Mouse (Mus musculus) liver, postnatal 0 days (tissue): ENCODE results near the gene Cwc27. TPM values are rescaled to one million over a fixed set of nuclear protein-coding genes. Genes with fewer than 3 reads are reported as not detected.

Experiments used
- ATAC-seq: fragments of 200-750 bp; cut with Nextera tagmentation; 2 replicates; pipeline ENCODE4 v1.8.0; 2017; ENCODE audit warnings: mild to moderate bottlenecking, moderate library complexity
- DNase-seq: peaks from one replicate; pipeline ENCODE4 v3.0.0-alpha.2; 2016
- H3K27ac ChIP-seq: fragments of 300-500 bp; sonication (generic); 2 replicates; pipeline ENCODE4 v1.5.1; 2014; ENCODE audit warnings: antibody characterized with exemption, moderate library complexity, mild to moderate bottlenecking, low read depth
- H3K27me3 ChIP-seq: fragments of 300-500 bp; sonication (generic); 2 replicates; pipeline ENCODE4 v1.6.1; 2014; ENCODE audit warnings: low read length, control low read depth, mixed read lengths; ENCODE audit not compliant: insufficient read depth
- H3K36me3 ChIP-seq: fragments of 300-500 bp; sonication (generic); replicated peaks from 2 replicates; pipeline ENCODE4 v1.6.1; 2014; ENCODE audit warnings: mild to moderate bottlenecking, control low read depth, low read length, moderate library complexity, mixed read lengths; ENCODE audit not compliant: insufficient read depth
- H3K4me1 ChIP-seq: fragments of 300-500 bp; sonication (generic); 2 replicates; pipeline ENCODE4 v1.6.1; 2014; ENCODE audit warnings: antibody characterized with exemption, mild to moderate bottlenecking, control low read depth; ENCODE audit not compliant: insufficient read depth
- H3K4me2 ChIP-seq: fragments of 300-500 bp; sonication (generic); 2 replicates; pipeline ENCODE4 v1.6.1; 2014; ENCODE audit warnings: low read depth, mild to moderate bottlenecking, low read length, moderate library complexity, mixed read lengths
- H3K4me3 ChIP-seq: fragments of 300-500 bp; sonication (generic); 2 replicates; pipeline ENCODE4 v1.5.1; 2014; ENCODE audit warnings: low read depth, low read length
- H3K9ac ChIP-seq: fragments of 300-500 bp; sonication (generic); replicated peaks from 2 replicates; pipeline ENCODE4 v1.6.1; 2014; ENCODE audit warnings: mild to moderate bottlenecking, moderate library complexity
- H3K9me3 ChIP-seq: fragments of 300-500 bp; sonication (generic); 2 replicates; pipeline ENCODE4 v1.6.1; 2016; ENCODE audit warnings: mild to moderate bottlenecking, control low read depth, low read length, mixed read lengths
- CTCF ChIP-seq: sonication (generic); IDR thresholded peaks from 2 replicates; pipeline ENCODE4 v1.5.1; 2016; ENCODE audit warnings: antibody characterized with exemption, low read depth
- EP300 ChIP-seq: IDR thresholded peaks from 2 replicates; pipeline ENCODE4 v1.6.1; 2016; ENCODE audit warnings: antibody characterized with exemption, low read depth, mild to moderate bottlenecking
- WGBS: fragments of 180-500 bp; shearing (Covaris S2); extraction: QIAGEN DNeasy Blood & Tissue Kit; methylation state at CpG from one replicate; pipeline ENCODE4 v1.1.7; 2014; ENCODE audit not compliant: insufficient replicate concordance; 5-methylcytosine and 5-hydroxymethylcytosine counted together
- polyA plus RNA-seq: library from polyadenylated mRNA; unstranded; fragments of >200 nt; fragmentation: Nextera tagmentation; extraction: Ambion mirVana; gene quantifications from 2 replicates; pipeline ENCODE4 v1.2.1, GENCODE M21; 2015

Cwc27 gene
- polyA plus RNA-seq, 1 experiment from 2014 or later: 7.8 TPM

- Histone ChIP-seq H3K27ac (no peak overlapping the region), H3K4me3 (no peak overlapping the region), H3K4me1 (no peaks in the 10 kb centered on the region), H3K9me3 (no peaks in the 10 kb centered on the region), H3K36me3 (no peaks in the 10 kb centered on the region), H3K4me2 (no peak overlapping the region), H3K27me3 (no peaks in the 10 kb centered on the region), H3K9ac (no peak overlapping the region)
- ATAC-seq (no peak), DNase-seq (no peak)
- 54% methylated on average over 12 of the region's 12 CpGs for WGBS
- no peak for TF ChIP-seq CTCF
- no peak for TF ChIP-seq EP300
Observed at GRCm38 (mm10) chr13:104623130-104623891, 193.6 kb downstream of the Cwc27 start.

GRCm38 (mm10) chr13:104622102-104622743 lies 194.7 kb downstream of the Cwc27 start:
- H3K27ac ChIP-seq: no peak overlapping the region
- no peaks in the 10 kb centered on the region for H3K27me3 ChIP-seq
- TF ChIP-seq CTCF (no peak), EP300 (no peak)
- no peaks in the 10 kb centered on the region for H3K9me3 ChIP-seq
- ATAC-seq: peak; percentile 63
- no peak for DNase-seq
- 74% methylated on average over 6 of the region's 6 CpGs for WGBS
- no peak overlapping the region for H3K4me3 ChIP-seq
- H3K4me1 ChIP-seq: no peaks in the 10 kb centered on the region
- no peak overlapping the region for H3K4me2 ChIP-seq
- no peak overlapping the region for H3K9ac ChIP-seq
- no peaks in the 10 kb centered on the region for H3K36me3 ChIP-seq

- Histone ChIP-seq H3K4me1 (no peaks in the 10 kb centered on the region), H3K36me3 (no peaks in the 10 kb centered on the region), H3K27me3 (no peaks in the 10 kb centered on the region), H3K27ac (no peak overlapping the region), H3K4me3 (no peak overlapping the region), H3K9me3 (no peaks in the 10 kb centered on the region), H3K4me2 (no peak overlapping the region), H3K9ac (no peak overlapping the region)
- DNase-seq: no peak
- no peak for ATAC-seq
- TF ChIP-seq CTCF (no peak), EP300 (no peak)
- WGBS: 53% methylated on average over 2 of the region's 2 CpGs
Observed at GRCm38 (mm10) chr13:104620423-104620822, 196.5 kb downstream of the Cwc27 start.

DNA sequence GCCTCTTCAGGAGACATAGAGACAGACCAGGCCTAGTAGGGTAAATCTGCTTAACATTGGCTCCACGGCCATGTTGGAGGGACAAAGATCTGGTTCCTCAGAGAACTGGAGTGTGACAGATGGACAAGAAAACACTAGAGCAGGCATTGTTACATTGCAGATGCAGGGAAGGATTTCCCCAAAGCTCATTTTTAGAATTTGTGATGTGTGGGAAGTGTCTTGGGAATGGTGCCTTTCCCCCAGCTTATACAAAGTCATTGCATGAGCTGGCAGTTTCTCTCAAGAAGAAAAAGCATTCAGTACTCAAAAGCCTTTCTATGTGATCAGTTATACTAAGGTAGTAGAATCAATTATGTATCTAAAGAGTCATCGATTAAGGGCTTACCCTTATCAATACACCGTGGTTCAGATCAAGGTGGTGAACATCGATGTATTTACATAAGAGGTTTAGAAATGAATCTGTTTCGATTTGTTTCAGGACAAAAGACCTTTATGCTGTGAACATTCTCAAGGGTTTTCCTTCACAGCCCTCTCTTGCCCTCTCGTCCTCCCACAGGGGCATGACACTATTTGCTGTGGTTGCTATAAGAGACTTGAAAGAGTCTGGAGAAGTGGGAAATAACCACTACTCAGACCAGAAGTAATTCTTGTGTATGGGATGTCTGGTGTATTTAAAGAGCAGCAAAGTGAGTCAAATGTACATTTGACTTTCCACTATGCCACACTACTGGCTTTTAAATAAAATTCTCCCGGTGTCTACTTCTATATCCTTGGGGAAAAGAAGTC lies 197.2 kb downstream of the Cwc27 start:
- H3K4me1 ChIP-seq: no peaks in the 10 kb centered on the region
- no peaks in the 10 kb centered on the region for H3K9me3 ChIP-seq
- H3K9ac ChIP-seq: no peak overlapping the region
- H3K27me3 ChIP-seq: no peaks in the 10 kb centered on the region
- ATAC-seq (no peak), DNase-seq (no peak)
- no peak overlapping the region for H3K4me2 ChIP-seq
- WGBS: 87% methylated on average over 7 of the region's 7 CpGs
- TF ChIP-seq CTCF (no peak), EP300 (no peak)
- no peak overlapping the region for H3K27ac ChIP-seq
- no peaks in the 10 kb centered on the region for H3K36me3 ChIP-seq
- H3K4me3 ChIP-seq: no peak overlapping the region

DNA sequence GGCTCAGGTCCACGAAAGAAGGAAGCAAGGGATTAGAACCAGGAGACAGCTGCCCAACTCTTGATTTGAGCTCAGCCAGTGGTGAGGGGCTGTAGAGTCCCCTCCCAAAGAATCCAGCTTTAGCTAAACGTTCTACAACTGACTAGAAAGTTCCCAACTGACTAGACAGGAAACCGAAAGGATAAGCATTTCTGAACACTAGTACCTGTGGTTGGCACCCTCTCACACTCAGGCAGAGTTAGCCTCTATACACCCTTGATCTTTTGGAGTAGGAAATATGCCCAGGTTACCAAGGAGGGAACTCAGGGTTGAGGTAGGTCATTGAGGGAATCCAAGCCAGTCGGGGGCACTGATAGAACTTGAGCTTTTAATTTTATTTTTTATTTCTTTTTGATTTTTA lies 199.7 kb downstream of the Cwc27 start:
- Histone ChIP-seq H3K4me2 (no peak overlapping the region), H3K4me1 (no peaks in the 10 kb centered on the region), H3K9me3 (no peaks in the 10 kb centered on the region), H3K27ac (no peak overlapping the region), H3K4me3 (no peak overlapping the region), H3K9ac (no peak overlapping the region), H3K36me3 (no peaks in the 10 kb centered on the region), H3K27me3 (no peaks in the 10 kb centered on the region)
- ATAC-seq (no peak), DNase-seq (no peak)
- 71% methylated on average over 4 of the region's 4 CpGs for WGBS
- TF ChIP-seq EP300 (no peak), CTCF (no peak)

DNA sequence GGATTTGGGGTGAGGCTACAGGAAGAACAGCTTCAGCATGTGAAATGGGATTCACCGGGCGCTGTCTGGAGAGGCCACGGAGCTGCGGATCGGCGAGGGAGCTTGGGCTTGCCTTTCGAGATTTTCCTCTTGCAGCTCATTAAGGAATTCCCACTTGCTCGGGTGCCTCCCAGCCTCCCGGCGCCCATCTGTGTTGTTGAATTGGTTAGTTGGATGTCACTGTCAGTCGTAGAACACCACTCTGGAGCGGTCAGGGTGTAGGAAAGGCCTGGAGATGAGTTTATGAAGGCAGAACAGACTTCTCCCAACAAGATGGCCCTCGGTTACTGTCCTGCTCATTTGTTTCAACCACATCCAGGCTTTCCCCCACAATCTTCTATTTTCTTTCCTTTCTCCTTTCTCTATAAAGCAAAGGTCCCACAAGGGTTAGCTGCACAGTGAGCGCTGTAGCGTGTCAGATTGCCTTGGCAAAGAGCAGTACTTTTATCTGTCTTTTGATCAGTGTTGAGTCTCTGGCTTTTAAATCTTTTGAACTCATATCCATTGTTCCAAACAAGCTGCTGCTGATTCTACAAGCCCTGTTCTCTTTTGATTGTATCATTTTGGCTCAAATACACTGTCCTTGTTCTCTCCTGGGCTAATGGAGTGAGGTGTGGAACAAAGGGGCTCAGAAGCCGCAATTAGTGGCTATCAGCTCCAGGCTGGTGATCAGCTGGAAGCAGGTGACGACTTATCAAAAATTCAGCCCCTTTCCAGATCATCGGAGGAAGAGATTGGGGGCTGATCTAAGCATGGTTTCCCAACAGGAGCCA lies 200.7 kb downstream of the Cwc27 start:
- Histone ChIP-seq H3K9me3 (no peaks in the 10 kb centered on the region), H3K4me3 (no peak overlapping the region), H3K9ac (no peak overlapping the region), H3K36me3 (no peaks in the 10 kb centered on the region), H3K4me1 (no peaks in the 10 kb centered on the region), H3K27me3 (no peaks in the 10 kb centered on the region), H3K4me2 (no peak overlapping the region), H3K27ac (no peak overlapping the region)
- ATAC-seq (no peak), DNase-seq (no peak)
- TF ChIP-seq CTCF (no peak), EP300 (no peak)
- WGBS: 89% methylated on average over 18 of the region's 18 CpGs
